In genomic region chr17:30006877-30007276, GRCm38 (mm10) we compare ENCODE assay signal across 9 mouse cellular contexts. TPM values are rescaled to one million over a fixed set of nuclear protein-coding genes. Genes with fewer than 3 reads are reported as not detected.
DNase-seq lines count a peak whose midpoint lies in the region; ATAC-seq and TF ChIP-seq lines count a peak whose summit lies in the region.
"Had no signal": no experiment of that assay in that cellular context is flagged by ENCODE, and none has a peak within 500 bp of the region (broad histone marks: within the 10 kb centered on the region; RNA-seq: fewer than 3 reads in every experiment).

No protein-coding gene starts in this region.

- no peaks in the 10 kb centered on the region for H3K9me3 ChIP-seq in forebrain, embryonic 16.5 days (ENCODE audit: control insufficient read depth, low read length)
- H3K9me3 ChIP-seq in limb, embryonic 13.5 days, result no peaks in the 10 kb centered on the region
- no peaks in the 10 kb centered on the region for H3K9me3 ChIP-seq in neural tube, embryonic 15.5 days (replicated peaks)

- no peak for DNase-seq in liver, adult 2 months (ENCODE audit: extremely low read depth, low read depth, low spot score)
- no peak for DNase-seq in liver
- no peak for DNase-seq in spleen, postnatal 10 days (ENCODE audit: low spot score in 2 of 2)
- DNase-seq in thymus, postnatal 14 days, result no peak
- no peak for DNase-seq in lung, postnatal 10 days
- DNase-seq: cerebellum, postnatal 36 days had no signal

- H3K79me2 ChIP-seq in liver, adult 2 months (ENCODE audit: control insufficient read depth, insufficient read depth, low read length), result peaks cover 28% of the 10 kb centered on the region

- H3K4me1 ChIP-seq in liver, adult 2 months (ENCODE audit: control insufficient read depth, insufficient read depth, low read length), result peaks cover 26% of the 10 kb centered on the region
- peaks cover 37% of the 10 kb centered on the region for H3K4me1 ChIP-seq in forebrain, embryonic 16.5 days (replicated peaks; ENCODE audit: control insufficient read depth, insufficient read depth, low read length)
- peaks cover 46% of the 10 kb centered on the region for H3K4me1 ChIP-seq in limb, embryonic 13.5 days
- H3K4me1 ChIP-seq in neural tube, embryonic 15.5 days, result peaks cover 52% of the 10 kb centered on the region

- peak overlapping the region; percentile 70 for H3K27ac ChIP-seq in liver, adult 2 months (replicated peaks; ENCODE audit: insufficient read depth, low read depth, low read length)
- H3K27ac ChIP-seq in forebrain, embryonic 16.5 days (ENCODE audit: low read length), result no peak overlapping the region
- no peak overlapping the region for H3K27ac ChIP-seq in limb, embryonic 13.5 days
- no peak overlapping the region for H3K27ac ChIP-seq in neural tube, embryonic 15.5 days (replicated peaks)

- no peaks in the 10 kb centered on the region for H3K36me3 ChIP-seq in liver, adult 2 months (ENCODE audit: control insufficient read depth, insufficient read depth, low read length)
- no peaks in the 10 kb centered on the region for H3K36me3 ChIP-seq in forebrain, embryonic 16.5 days (ENCODE audit: control insufficient read depth, insufficient read depth)
- peaks cover 4% of the 10 kb centered on the region; the same call in 1 of the 2 replicates for H3K36me3 ChIP-seq in limb, embryonic 13.5 days
- no peaks in the 10 kb centered on the region for H3K36me3 ChIP-seq in neural tube, embryonic 15.5 days

- no peak for TF ChIP-seq POLR2A in liver, adult 2 months (IDR thresholded peaks at IDR 0.05; ENCODE audit: extremely low read depth, insufficient read depth, low read length)

- H3K27me3 ChIP-seq in liver, adult 2 months (ENCODE audit: control insufficient read depth, insufficient read depth, low read length), result no peaks in the 10 kb centered on the region
- no peaks in the 10 kb centered on the region for H3K27me3 ChIP-seq in forebrain, embryonic 16.5 days (replicated peaks; ENCODE audit: control insufficient read depth, insufficient read depth, low read length)
- H3K27me3 ChIP-seq in limb, embryonic 13.5 days, result no peaks in the 10 kb centered on the region
- H3K27me3 ChIP-seq in neural tube, embryonic 15.5 days (replicated peaks), result no peaks in the 10 kb centered on the region

- no peak for ATAC-seq in forebrain, embryonic 16.5 days
- no peak for ATAC-seq in limb, embryonic 13.5 days (ENCODE audit: low FRiP score, low read depth)
- no peak for ATAC-seq in neural tube, embryonic 15.5 days (ENCODE audit: low FRiP score)

- WGBS in liver, adult 2 months, result 51% methylated on average over 2 of the region's 2 CpGs
- WGBS in forebrain, embryonic 16.5 days, result 81% methylated on average over 2 of the region's 2 CpGs
- WGBS in limb, embryonic 13.5 days, result 82% methylated on average over 2 of the region's 2 CpGs
- 71% methylated on average over 2 of the region's 2 CpGs for WGBS in neural tube, embryonic 15.5 days

- no peak for TF ChIP-seq CTCF in liver, adult 2 months (IDR thresholded peaks at IDR 0.05; ENCODE audit: low read depth, low read length)

- peak overlapping the region; percentile 31 for H3K9ac ChIP-seq in liver, adult 2 months (ENCODE audit: low read depth, low read length)
- no peak overlapping the region for H3K9ac ChIP-seq in forebrain, embryonic 16.5 days (replicated peaks; ENCODE audit: low read depth, low read length)
- H3K9ac ChIP-seq in limb, embryonic 13.5 days, result peak overlapping the region; percentile 26; the same call in 1 of the 2 replicates
- H3K9ac ChIP-seq in neural tube, embryonic 15.5 days (replicated peaks), result 0 out of 2 replicates have a peak overlapping the region, but pooled peaks have one; percentile 4

- H3K4me3 ChIP-seq in liver, adult 2 months (ENCODE audit: insufficient read depth, low read depth, low read length), result no peak overlapping the region
- no peak overlapping the region for H3K4me3 ChIP-seq in forebrain, embryonic 16.5 days (replicated peaks; ENCODE audit: low read length)
- peak overlapping the region; percentile 18 for H3K4me3 ChIP-seq in limb, embryonic 13.5 days
- no peak overlapping the region; the same call in 1 of the 2 replicates for H3K4me3 ChIP-seq in neural tube, embryonic 15.5 days (replicated peaks)

- H3K4me2 ChIP-seq in forebrain, embryonic 16.5 days (ENCODE audit: low read length), result peak overlapping the region; percentile 6
- peak overlapping the region; percentile 79 for H3K4me2 ChIP-seq in limb, embryonic 13.5 days (replicated peaks)
- peak overlapping the region; percentile 81 for H3K4me2 ChIP-seq in neural tube, embryonic 15.5 days

RNA-seq across cellular contexts. Expression of gene Zfand3, which starts 2.3 kb away (rescaled TPM):
- total RNA-seq in liver, adult 2 months (2014; rRNA removed), result 46.7 and 59.9 TPM in 2 replicates
- 63.3 and 71.0 TPM in 2 replicates for polyA plus RNA-seq in liver, adult 2 months (2012; rRNA removed)
- 57.0 and 58.4 TPM in 2 replicates for polyA plus RNA-seq in forebrain, embryonic 16.5 days (2015; fragmentation: Nextera tagmentation; extraction: Ambion mirVana)
- 63.0 and 63.2 TPM in 2 replicates for polyA plus RNA-seq in limb, embryonic 13.5 days (2015; fragmentation: Nextera tagmentation; extraction: Ambion mirVana)
- 55.6 and 62.0 TPM in 2 replicates for polyA plus RNA-seq in neural tube, embryonic 15.5 days (2015; fragmentation: Nextera tagmentation; extraction: Ambion mirVana)

RNA-seq across cellular contexts. Expression of gene Mdga1, which starts 37.0 kb away (rescaled TPM):
- total RNA-seq in liver, adult 2 months (2014; rRNA removed), result under 0.01 and 0.09 TPM in 2 replicates
- 0.37 and 0.64 TPM in 2 replicates for polyA plus RNA-seq in liver, adult 2 months (2012; rRNA removed)
- 10.7 TPM in 2 replicates for polyA plus RNA-seq in forebrain, embryonic 16.5 days (2015; fragmentation: Nextera tagmentation; extraction: Ambion mirVana)
- 3.2 and 3.4 TPM in 2 replicates for polyA plus RNA-seq in limb, embryonic 13.5 days (2015; fragmentation: Nextera tagmentation; extraction: Ambion mirVana)
- polyA plus RNA-seq in neural tube, embryonic 15.5 days (2015; fragmentation: Nextera tagmentation; extraction: Ambion mirVana), result 7.1 and 10.9 TPM in 2 replicates

Comparison
In these comparisons a context has a peak if more than half of its experiments do, and no peak if none do; other contexts are left out.
1. H3K4me2 ChIP-seq: peak in every context shown above with its lines; median percentile 81 in neural tube, embryonic 15.5 days; 79 in limb, embryonic 13.5 days; 6 in forebrain, embryonic 16.5 days.